Mouse (Mus musculus): ENCODE measurements around the gene Vmn1r203. TPM values are rescaled to one million over a fixed set of nuclear protein-coding genes. Genes with fewer than 3 reads are reported as not detected.
"Not testable (repeated sequence)": the region's sequence is repeated elsewhere in the genome, so short reads cannot be mapped to it uniquely, and the experiment has no call there.

Vmn1r203 gene
- polyA plus RNA-seq (2016; fragmentation: Nextera tagmentation; extraction: Ambion mirVana) = not detected in 2 replicates

- Histone ChIP-seq H3K4me3 (no peak within 1 kb of the TSS), H3K4me1 (no peaks in the 10 kb centered on the region), H3K9me3 (replicated peaks) (no peaks in the 10 kb centered on the region), H3K36me3 (no peaks in the 10 kb centered on the region), H3K27me3 (ENCODE audit: low read depth, poor library complexity, severe bottlenecking) (no peaks in the 10 kb centered on the region), H3K27ac (replicated peaks) (no peak within 1 kb of the TSS)
- no peak for DNase-seq (ENCODE audit: low spot score)
These were observed at the start of gene Vmn1r203 for GRCm38 (mm10) chr13:22517814-22518213. Gene Vmn1r203 (plus strand): TSS chr13:22518114.

GRCm38 (mm10) chr13:22471623-22472022, 46.3 kb upstream of the Vmn1r203 start, which contains the start of gene Vmn1r201:
Gene Vmn1r201 (plus strand): TSS chr13:22471923.
- H3K27me3 ChIP-seq (ENCODE audit: low read depth, poor library complexity, severe bottlenecking) = no peaks in the 10 kb centered on the region
- 77% methylated on average over 1 of the region's 1 CpGs for WGBS
- H3K36me3 ChIP-seq = no peaks in the 10 kb centered on the region

DNA sequence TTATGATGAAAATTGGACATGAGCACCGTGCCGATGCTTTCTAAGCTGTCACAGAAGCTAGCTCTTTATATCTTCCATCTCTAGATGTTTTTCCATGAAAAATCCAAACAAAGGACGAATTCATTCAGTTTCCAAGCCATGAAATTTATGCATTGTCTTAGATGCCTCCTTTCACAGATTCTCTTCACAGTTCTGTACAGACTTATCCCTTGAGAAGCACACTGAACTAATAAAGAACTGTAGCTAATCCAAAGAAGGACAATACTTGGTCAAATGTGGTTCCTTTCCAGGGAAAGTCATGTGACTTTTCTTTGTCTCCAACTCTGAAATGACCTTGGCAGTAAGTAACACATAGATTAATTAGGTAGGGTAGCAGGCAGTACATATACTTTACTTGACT, 15.5 kb upstream of the Vmn1r203 start:
- 82% methylated on average over 3 of the region's 3 CpGs for WGBS
- Histone ChIP-seq H3K4me3 (no peak overlapping the region), H3K36me3 (no peaks in the 10 kb centered on the region), H3K9me3 (replicated peaks) (no peaks in the 10 kb centered on the region), H3K27ac (replicated peaks) (no peak overlapping the region), H3K4me1 (no peaks in the 10 kb centered on the region), H3K27me3 (ENCODE audit: low read depth, poor library complexity, severe bottlenecking) (no peaks in the 10 kb centered on the region)
- DNase-seq (ENCODE audit: low spot score) = no peak

More at GRCm38 (mm10) chr13:22471623-22472022, 46.3 kb upstream of the Vmn1r203 start, which contains the start of gene Vmn1r201:
- Histone ChIP-seq H3K4me1 (no peaks in the 10 kb centered on the region), H3K4me3 (no peak within 1 kb of the TSS), H3K27ac (replicated peaks) (no peak within 1 kb of the TSS), H3K9me3 (replicated peaks) (no peaks in the 10 kb centered on the region)
- DNase-seq (ENCODE audit: low spot score) = no peak

- Histone ChIP-seq H3K4me1 (no peaks in the 10 kb centered on the region), H3K36me3 (no peaks in the 10 kb centered on the region), H3K9me3 (replicated peaks) (no peaks in the 10 kb centered on the region), H3K27me3 (ENCODE audit: low read depth, poor library complexity, severe bottlenecking) (no peaks in the 10 kb centered on the region), H3K4me3 (no peak within 1 kb of the TSS), H3K27ac (replicated peaks) (no peak within 1 kb of the TSS)
- DNase-seq (ENCODE audit: low spot score) = no peak
These were observed 12.6 kb upstream of the Vmn1r203 start, which contains the start of gene Vmn1r202 for GRCm38 (mm10) chr13:22505281-22505680. Gene Vmn1r202 (minus strand): TSS chr13:22505381.

GRCm38 (mm10) chr13:22552898-22553297, 35.0 kb downstream of the Vmn1r203 start, which contains the start of gene Vmn1r204:
Gene Vmn1r204 (plus strand): TSS chr13:22553198.
- 81% methylated on average over 1 of the region's 1 CpGs for WGBS
- not testable (repeated sequence) for H3K36me3 ChIP-seq; H3K27me3 ChIP-seq (ENCODE audit: low read depth, poor library complexity, severe bottlenecking); DNase-seq (ENCODE audit: low spot score); H3K9me3 ChIP-seq (replicated peaks); H3K27ac ChIP-seq (replicated peaks); H3K4me3 ChIP-seq; H3K4me1 ChIP-seq

DNA sequence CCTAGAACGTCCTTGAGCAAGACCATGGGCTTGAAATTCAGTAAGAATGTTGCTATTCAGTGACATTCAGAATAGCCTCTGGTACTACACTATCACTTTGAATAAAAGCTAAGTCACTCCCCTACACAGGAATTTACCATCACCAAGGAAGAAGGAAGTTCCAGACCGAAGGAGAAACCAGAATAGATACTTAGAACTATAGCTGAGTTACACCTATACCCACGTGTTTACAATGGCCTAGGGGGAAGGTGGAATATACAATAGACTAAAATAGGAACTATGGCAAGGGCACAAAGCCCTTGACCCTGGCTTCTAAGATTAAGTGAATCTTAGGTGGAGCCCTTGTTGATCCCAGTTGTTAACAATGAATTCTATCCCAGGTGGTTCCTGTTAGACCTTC, 57.0 kb downstream of the Vmn1r203 start:
- DNase-seq (ENCODE audit: low spot score); H3K27me3 ChIP-seq (ENCODE audit: low read depth, poor library complexity, severe bottlenecking); H3K27ac ChIP-seq (replicated peaks); H3K4me1 ChIP-seq; H3K9me3 ChIP-seq (replicated peaks); H3K36me3 ChIP-seq; H3K4me3 ChIP-seq: not testable (repeated sequence)
- WGBS = 83% methylated on average over 3 of the region's 3 CpGs

Other genes with a start within 250 kb of the Vmn1r203 start
- gene Vmn1r195, start 247.6 kb upstream of the Vmn1r203 start, polyA plus RNA-seq (2016; fragmentation: Nextera tagmentation; extraction: Ambion mirVana) = not detected in 2 replicates
- not detected in 2 replicates for gene Vmn1r196, start 228.2 kb upstream of the Vmn1r203 start, polyA plus RNA-seq (2016; fragmentation: Nextera tagmentation; extraction: Ambion mirVana)
- not detected in 2 replicates for gene Vmn1r197, start 193.5 kb upstream of the Vmn1r203 start, polyA plus RNA-seq (2016; fragmentation: Nextera tagmentation; extraction: Ambion mirVana)
- gene Vmn1r198, start 167.8 kb upstream of the Vmn1r203 start, polyA plus RNA-seq (2016; fragmentation: Nextera tagmentation; extraction: Ambion mirVana) = not detected in 2 replicates
- not detected in 2 replicates for gene Vmn1r199, start 138.3 kb upstream of the Vmn1r203 start, polyA plus RNA-seq (2016; fragmentation: Nextera tagmentation; extraction: Ambion mirVana)
- not detected in 2 replicates for gene Vmn1r200, start 127.7 kb upstream of the Vmn1r203 start, polyA plus RNA-seq (2016; fragmentation: Nextera tagmentation; extraction: Ambion mirVana)
- not detected in 2 replicates for gene Vmn1r201, start 46.2 kb upstream of the Vmn1r203 start, polyA plus RNA-seq (2016; fragmentation: Nextera tagmentation; extraction: Ambion mirVana)
- gene Vmn1r202, start 12.7 kb upstream of the Vmn1r203 start, polyA plus RNA-seq (2016; fragmentation: Nextera tagmentation; extraction: Ambion mirVana) = 0.02 TPM in 1 of 2 replicates, not detected in the other
- not detected in 2 replicates for gene Vmn1r204, start 35.1 kb downstream of the Vmn1r203 start, polyA plus RNA-seq (2016; fragmentation: Nextera tagmentation; extraction: Ambion mirVana)
- not detected in 2 replicates for gene Vmn1r205, start 74.9 kb downstream of the Vmn1r203 start, polyA plus RNA-seq (2016; fragmentation: Nextera tagmentation; extraction: Ambion mirVana)
- not detected in 2 replicates for gene Vmn1r206, start 106.1 kb downstream of the Vmn1r203 start, polyA plus RNA-seq (2016; fragmentation: Nextera tagmentation; extraction: Ambion mirVana)
- not detected in 2 replicates for gene Vmn1r207-ps, start 211.5 kb downstream of the Vmn1r203 start, polyA plus RNA-seq (2016; fragmentation: Nextera tagmentation; extraction: Ambion mirVana)